Mouse (Mus musculus) heart, adult 10 weeks (tissue): ENCODE measurements around the gene Pik3r2. TPM values are rescaled to one million over a fixed set of nuclear protein-coding genes. Genes with fewer than 3 reads are reported as not detected.

Experiments used
- polyA plus RNA-seq: library from polyadenylated mRNA; stranded (reverse); fragments of 350-450 nt; fragmentation: Illumina TruSeq; extraction: RNeasy Lipid Tissue Mini Kit (QIAGEN cat#74804); gene quantifications from one replicate; pipeline ENCODE4 v1.2.3, GENCODE M21; 2014; ENCODE audit warnings: low read depth, low replicate concordance

Pik3r2 gene
- 24.1 TPM for polyA plus RNA-seq

DNA sequence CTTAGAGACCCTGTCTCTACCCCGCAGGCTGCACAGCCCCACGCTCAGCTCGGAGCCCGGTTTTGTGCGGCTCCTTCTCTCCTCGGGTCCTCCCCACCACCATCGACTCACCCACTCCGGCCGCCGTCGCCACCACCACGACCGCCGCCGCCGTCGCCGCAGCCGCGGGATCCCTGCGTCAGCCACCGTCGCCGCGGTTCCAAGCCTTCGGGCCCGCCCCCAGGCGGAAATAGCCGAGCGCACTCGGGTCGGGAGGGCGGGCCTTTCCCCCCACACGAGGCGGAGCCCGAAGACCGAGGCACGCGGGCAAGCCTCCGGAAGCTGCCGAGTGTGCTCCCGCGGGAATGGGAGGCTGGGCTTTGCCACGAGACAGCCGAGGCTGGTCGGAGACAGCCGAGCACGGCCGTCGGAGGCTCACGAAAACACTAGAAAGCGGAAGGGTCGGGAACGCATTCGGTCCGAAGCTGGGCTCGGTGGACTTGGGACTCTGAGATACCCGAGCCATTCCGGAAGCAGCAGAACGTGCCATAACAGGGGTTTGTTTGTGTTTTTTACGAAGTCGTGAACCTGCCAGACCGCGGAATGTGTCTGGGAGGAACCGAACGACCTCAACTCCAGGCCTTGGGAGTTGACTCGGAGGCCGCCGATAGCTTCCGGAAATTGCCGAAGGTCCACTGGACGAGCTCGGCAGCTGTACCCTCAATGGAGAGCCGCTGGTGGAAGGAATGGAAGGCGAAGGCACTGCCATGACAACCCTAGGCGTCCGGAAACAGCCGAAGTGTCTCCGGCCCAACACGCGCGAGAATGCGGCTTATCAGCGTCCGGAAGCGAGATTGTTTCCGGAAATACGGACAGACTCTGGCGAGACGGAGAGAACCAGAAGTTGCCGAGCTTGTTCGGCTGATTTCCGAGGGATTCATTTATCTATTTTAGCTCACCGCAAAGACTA lies at the start of gene Pik3r2:
Pik3r2 (minus strand) TSS at position 218 of the 949 bp plus-strand sequence.

DNA sequence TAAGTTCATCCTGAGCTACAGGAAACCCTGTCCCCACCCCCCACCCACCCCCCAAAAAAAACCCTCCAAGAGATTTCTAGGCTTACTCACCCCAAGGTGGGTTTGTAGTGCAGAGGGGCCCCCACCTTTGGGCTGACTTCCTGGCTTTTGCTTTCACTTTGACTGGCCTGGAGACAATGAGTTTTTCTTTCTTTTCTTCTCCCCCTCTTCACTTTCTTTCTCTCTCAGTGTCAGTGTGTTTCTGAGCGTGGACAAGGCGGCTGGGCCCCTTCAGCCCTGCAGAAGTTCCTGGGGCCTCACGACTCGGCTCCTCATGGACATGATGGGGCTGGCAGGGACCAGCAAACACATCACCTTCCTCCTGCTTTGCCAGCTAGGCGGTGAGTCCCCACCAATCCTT lies 31.7 kb upstream of the Pik3r2 start, which contains the start of gene Il12rb1:
Il12rb1 (plus strand) TSS at position 211 of the 400 bp plus-strand sequence.

GRCm38 (mm10) chr8:70804481-70805206 lies 28.1 kb upstream of the Pik3r2 start, which contains the start of gene Mast3:
TSS of gene Mast3 (minus strand) at chr8:70805054.

GRCm38 (mm10) chr8:70760775-70761406 lies 15.6 kb downstream of the Pik3r2 start, which contains the start of gene Mpv17l2:
TSS of gene Mpv17l2 (minus strand) at chr8:70760946.

GRCm38 (mm10) chr8:70754043-70754870 lies 22.3 kb downstream of the Pik3r2 start, which contains the start of gene Rab3a:
TSS of gene Rab3a (plus strand) at chr8:70754679.

GRCm38 (mm10) chr8:70723486-70724210 lies 52.9 kb downstream of the Pik3r2 start, which contains the start of gene Pde4c:
TSS of gene Pde4c (plus strand) at chr8:70723720.

GRCm38 (mm10) chr8:70718297-70718696 lies 58.2 kb downstream of the Pik3r2 start, which contains the start of gene Gm3336:
TSS of gene Gm3336 (plus strand) at chr8:70718543.

Other genes starting within 250 kb of the Pik3r2 start
- gene Fkbp8, start 249.0 kb downstream of the Pik3r2 start, polyA plus RNA-seq, result 152 TPM
- 118 TPM for gene Kxd1, start 248.8 kb downstream of the Pik3r2 start, polyA plus RNA-seq
- 11.8 TPM for gene Ell, start 237.3 kb downstream of the Pik3r2 start, polyA plus RNA-seq
- 33.1 TPM for gene Isyna1, start 182.3 kb downstream of the Pik3r2 start, polyA plus RNA-seq
- gene Ssbp4, start 167.8 kb downstream of the Pik3r2 start, polyA plus RNA-seq, result 42.1 TPM
- 2.3 TPM for gene Lrrc25, start 160.6 kb downstream of the Pik3r2 start, polyA plus RNA-seq
- gene Gdf15, start 144.3 kb downstream of the Pik3r2 start, polyA plus RNA-seq, result 2.1 TPM
- 23.9 TPM for gene Pgpep1, start 116.3 kb downstream of the Pik3r2 start, polyA plus RNA-seq
- 90.3 TPM for gene Lsm4, start 103.5 kb downstream of the Pik3r2 start, polyA plus RNA-seq
- 59.5 TPM for gene Jund, start 77.8 kb downstream of the Pik3r2 start, polyA plus RNA-seq
- not detected for gene Iqcn, start 73.3 kb downstream of the Pik3r2 start, polyA plus RNA-seq
- gene Gm3336, start 58.2 kb downstream of the Pik3r2 start, polyA plus RNA-seq, result not detected
- 7.0 TPM for gene Pde4c, start 53.0 kb downstream of the Pik3r2 start, polyA plus RNA-seq
- gene Rab3a, start 22.0 kb downstream of the Pik3r2 start, polyA plus RNA-seq, result 57.6 TPM
- gene Mpv17l2, start 15.8 kb downstream of the Pik3r2 start, polyA plus RNA-seq, result 19.0 TPM
- gene Mast3, start 28.3 kb upstream of the Pik3r2 start, polyA plus RNA-seq, result 6.4 TPM
- not detected for gene Il12rb1, start 31.7 kb upstream of the Pik3r2 start, polyA plus RNA-seq
- 11.1 TPM for gene Arrdc2, start 63.0 kb upstream of the Pik3r2 start, polyA plus RNA-seq
- 15.8 TPM for gene Kcnn1, start 86.5 kb upstream of the Pik3r2 start, polyA plus RNA-seq
- 55.5 TPM for gene Ccdc124, start 97.2 kb upstream of the Pik3r2 start, polyA plus RNA-seq
- not detected for gene Slc5a5, start 116.0 kb upstream of the Pik3r2 start, polyA plus RNA-seq
- 1,294 TPM for gene Rpl18a, start 120.7 kb upstream of the Pik3r2 start, polyA plus RNA-seq
- 9.2 TPM for gene Map1s, start 129.2 kb upstream of the Pik3r2 start, polyA plus RNA-seq